Mouse (Mus musculus) myocyte (in vitro differentiated cells): Measurements from ENCODE around the gene Cdc42se2. TPM values are rescaled to one million over a fixed set of nuclear protein-coding genes. Genes with fewer than 3 reads are reported as not detected.
A peak's percentile ranks its signal among the peaks of the same experiment; 100 is the strongest.

Experiments
- H3K27me3 ChIP-seq: one replicate; pipeline ENCODE4 v1.6.1; 2011; ENCODE audit not compliant: control insufficient read depth, insufficient read depth, insufficient read length
- H3K36me3 ChIP-seq: one replicate; pipeline ENCODE4 v1.6.1; 2011; ENCODE audit not compliant: control insufficient read depth, insufficient read depth
- H3K4me2 ChIP-seq: one replicate; pipeline ENCODE4 v1.6.1; 2011; ENCODE audit warnings: low read depth, control low read depth
- H3K4me3 ChIP-seq: one replicate; pipeline ENCODE4 v1.5.1; 2011; ENCODE audit warnings: mild to moderate bottlenecking, control low read depth, moderate library complexity
- H3K79me2 ChIP-seq: one replicate; pipeline ENCODE4 v1.6.1; 2011; ENCODE audit not compliant: control insufficient read depth, insufficient read depth
- H3ac ChIP-seq: one replicate; pipeline ENCODE4 v1.6.1; 2011; ENCODE audit not compliant: control insufficient read depth, insufficient read length
- CEBPB ChIP-seq: IDR thresholded peaks from 2 replicates; pipeline ENCODE4 v1.6.1; 2011; ENCODE audit warnings: mild to moderate bottlenecking, moderate library complexity; ENCODE audit not compliant: poor library complexity, insufficient read depth, severe bottlenecking
- E2F4 ChIP-seq: IDR thresholded peaks from one replicate; pipeline ENCODE4 v1.6.1; 2011; ENCODE audit warnings: mild to moderate bottlenecking, control low read depth, moderate library complexity; ENCODE audit not compliant: insufficient read depth
- MAX ChIP-seq: IDR thresholded peaks from one replicate; pipeline ENCODE4 v1.6.1; 2011; ENCODE audit warnings: low read depth, mild to moderate bottlenecking, control low read depth
- MYOD1 ChIP-seq, 3 experiments: IDR thresholded peaks; one replicate each; pipeline ENCODE4 v1.6.1; 2011; ENCODE audit warnings: control low read depth in 2 of 3, low read depth in 2 of 3, mild to moderate bottlenecking in 2 of 3, moderate library complexity in 1 of 3; ENCODE audit not compliant: insufficient read length in 2 of 3, control insufficient read depth in 1 of 3
- MYOG ChIP-seq, 3 experiments: IDR thresholded peaks; one replicate each; pipeline ENCODE4 v1.6.1; 2011; ENCODE audit warnings: control low read depth in 2 of 3, low read depth in 2 of 3, mild to moderate bottlenecking in 2 of 3; ENCODE audit not compliant: insufficient read length in 2 of 3, control insufficient read depth in 1 of 3, insufficient read depth in 1 of 3
- POLR2A ChIP-seq: IDR thresholded peaks from one replicate; pipeline ENCODE4 v1.6.1; 2011; ENCODE audit warnings: low read depth, mild to moderate bottlenecking, control low read depth, moderate library complexity; ENCODE audit not compliant: insufficient read length
- POLR2AphosphoS2 ChIP-seq: IDR thresholded peaks from one replicate; pipeline ENCODE4 v1.6.1; 2011; ENCODE audit warnings: low read depth, control low read depth; ENCODE audit not compliant: insufficient read length
- REST ChIP-seq: IDR thresholded peaks from one replicate; pipeline ENCODE4 v1.6.1; 2011; ENCODE audit warnings: mild to moderate bottlenecking, control low read depth, moderate library complexity; ENCODE audit not compliant: insufficient read depth, insufficient read length
- SRF ChIP-seq: IDR thresholded peaks from one replicate; pipeline ENCODE4 v1.6.1; 2011; ENCODE audit warnings: low read depth; ENCODE audit not compliant: control insufficient read depth, insufficient read length
- TCF12 ChIP-seq: IDR thresholded peaks from one replicate; pipeline ENCODE4 v1.6.1; 2011; ENCODE audit warnings: mild to moderate bottlenecking, control low read depth; ENCODE audit not compliant: poor library complexity, insufficient read depth, severe bottlenecking
- TCF3 ChIP-seq: IDR thresholded peaks from one replicate; pipeline ENCODE4 v1.6.1; 2011; ENCODE audit warnings: low read depth, control low read depth; ENCODE audit not compliant: insufficient read length
- USF1 ChIP-seq: IDR thresholded peaks from one replicate; pipeline ENCODE4 v1.6.1; 2011; ENCODE audit warnings: low read depth, mild to moderate bottlenecking, control low read depth, moderate library complexity
- polyA plus RNA-seq: library from polyadenylated mRNA; unstranded; fragments of >200 nt; fragmentation: generic; extraction: Trizol; gene quantifications from one replicate; pipeline ENCODE4 v1.2.1, GENCODE M21; 2012; ENCODE audit warnings: missing spikeins

Gene Cdc42se2
- polyA plus RNA-seq, 1 experiment = 51.0 TPM

DNA sequence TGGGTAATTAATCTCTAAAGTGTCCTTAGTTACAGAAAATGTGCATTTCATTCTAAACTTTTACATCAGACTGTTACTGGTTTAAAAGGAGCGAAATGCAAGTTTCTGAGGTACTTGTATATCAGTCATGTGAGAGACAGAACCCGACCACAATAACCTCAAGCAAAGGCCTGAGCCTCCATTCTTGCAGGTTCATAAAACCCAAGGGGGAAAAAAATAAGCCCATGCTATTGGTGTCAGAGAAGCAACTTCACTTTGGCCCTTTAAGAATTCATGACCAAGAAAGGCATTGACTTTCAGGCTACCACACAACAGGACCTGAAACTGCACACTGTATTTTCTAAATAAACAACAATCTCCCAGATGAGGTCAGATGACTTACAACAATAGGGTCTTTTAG, 59.1 kb downstream of the Cdc42se2 start:
- H3K79me2 ChIP-seq = no peaks in the 10 kb centered on the region
- H3K36me3 ChIP-seq = peaks cover 10% of the 10 kb centered on the region
- no peak for TF ChIP-seq SRF
- TF ChIP-seq TCF3 = no peak
- TF ChIP-seq MYOD1 (IDR thresholded peaks at IDR 0.05; ENCODE audit: control insufficient read depth in 1 of 3, insufficient read length in 2 of 3, low read depth in 2 of 3) = no peak
- TF ChIP-seq POLR2AphosphoS2 = no peak
- no peak for TF ChIP-seq MAX
- TF ChIP-seq CEBPB = no peak
- TF ChIP-seq E2F4 = no peak
- TF ChIP-seq MYOG (IDR thresholded peaks at IDR 0.05; ENCODE audit: control insufficient read depth in 1 of 3, insufficient read depth in 1 of 3, insufficient read length in 2 of 3, low read depth in 2 of 3) = no peak
- no peak for TF ChIP-seq USF1
- H3K27me3 ChIP-seq = no peaks in the 10 kb centered on the region
- H3K4me3 ChIP-seq = no peak overlapping the region
- H3ac ChIP-seq = no peak overlapping the region
- no peak overlapping the region for H3K4me2 ChIP-seq

DNA sequence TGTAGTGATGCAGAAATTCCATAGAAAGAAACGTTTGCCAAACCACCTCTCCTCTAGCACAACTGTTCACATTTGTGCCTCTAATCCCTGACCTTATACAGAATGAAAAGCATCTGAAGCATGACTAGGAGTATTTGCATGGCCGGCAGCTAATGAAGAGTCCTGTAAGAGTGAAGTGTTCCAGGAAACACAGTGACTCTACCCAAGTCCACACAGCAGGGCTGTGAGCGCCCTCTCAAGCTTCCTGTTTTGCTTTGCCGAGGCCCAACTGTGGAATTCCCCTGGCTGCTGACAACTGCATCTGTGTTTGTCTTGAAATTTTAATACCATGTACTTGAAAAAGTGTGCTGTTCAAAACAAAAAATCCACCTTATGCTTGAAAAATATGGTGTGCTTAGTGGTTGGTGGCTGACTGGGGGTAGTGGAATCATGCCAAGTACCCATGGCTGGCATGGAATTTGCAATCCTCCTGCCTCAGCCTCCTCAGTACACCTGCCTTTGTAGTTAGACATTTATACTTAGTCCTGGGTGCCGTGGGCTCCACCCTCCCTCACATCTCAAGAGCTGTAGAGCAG, 60.1 kb downstream of the Cdc42se2 start:
- H3ac ChIP-seq = no peak overlapping the region
- TF ChIP-seq E2F4 (no peak), MYOG (IDR thresholded peaks at IDR 0.05; ENCODE audit: control insufficient read depth in 1 of 3, insufficient read depth in 1 of 3, insufficient read length in 2 of 3, low read depth in 2 of 3) (peak in 1 of 3 experiments; percentile 46)
- H3K27me3 ChIP-seq = no peaks in the 10 kb centered on the region
- peak overlapping the region; percentile 14 for H3K4me2 ChIP-seq
- H3K4me3 ChIP-seq = no peak overlapping the region
- no peaks in the 10 kb centered on the region for H3K79me2 ChIP-seq
- peaks cover 19% of the 10 kb centered on the region for H3K36me3 ChIP-seq

DNA sequence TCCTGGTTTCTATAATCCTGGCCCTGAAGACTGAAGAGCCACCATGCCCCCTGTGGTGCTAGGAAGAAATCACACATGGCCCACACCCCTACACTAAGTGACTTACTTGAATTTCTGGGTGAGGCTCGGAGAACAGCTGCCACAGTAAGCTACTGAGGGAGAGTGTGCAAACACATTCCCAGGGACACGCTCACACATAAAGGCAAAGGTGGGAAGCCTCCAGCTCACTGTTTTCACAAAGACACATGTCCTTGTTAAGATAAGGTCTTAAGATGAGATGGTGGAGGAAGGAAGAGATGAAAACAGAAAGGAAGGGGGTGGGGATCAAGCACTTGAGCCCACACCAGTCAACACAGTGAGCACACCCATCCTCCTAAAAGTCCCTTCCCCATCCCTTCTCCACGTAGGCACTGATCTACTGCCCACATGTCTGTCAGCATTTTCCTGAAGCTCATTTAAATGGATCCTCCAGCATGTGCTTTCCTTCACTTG, 60.9 kb downstream of the Cdc42se2 start:
- H3K27me3 ChIP-seq = no peaks in the 10 kb centered on the region
- no peak overlapping the region for H3ac ChIP-seq
- H3K36me3 ChIP-seq = peaks cover 27% of the 10 kb centered on the region
- TF ChIP-seq MYOG (IDR thresholded peaks at IDR 0.05; ENCODE audit: control insufficient read depth in 1 of 3, insufficient read depth in 1 of 3, insufficient read length in 2 of 3, low read depth in 2 of 3) (peak in 2 of 3 experiments; percentile 80 to 87), REST (no peak), SRF (no peak), E2F4 (no peak), MYOD1 (IDR thresholded peaks at IDR 0.05; ENCODE audit: control insufficient read depth in 1 of 3, insufficient read length in 2 of 3, low read depth in 2 of 3) (peak in 2 of 3 experiments; percentile 61 to 74), POLR2AphosphoS2 (no peak)
- H3K4me3 ChIP-seq = no peak overlapping the region
- peak overlapping the region; percentile 26 for H3K4me2 ChIP-seq
- H3K79me2 ChIP-seq = no peaks in the 10 kb centered on the region

GRCm38 (mm10) chr11:54724353-54725034, 63.0 kb downstream of the Cdc42se2 start:
- Histone ChIP-seq H3K79me2 (no peaks in the 10 kb centered on the region), H3K36me3 (peaks cover 31% of the 10 kb centered on the region), H3K4me2 (no peak overlapping the region), H3K27me3 (no peaks in the 10 kb centered on the region), H3ac (no peak overlapping the region), H3K4me3 (no peak overlapping the region)
- no peak for TF ChIP-seq E2F4

DNA sequence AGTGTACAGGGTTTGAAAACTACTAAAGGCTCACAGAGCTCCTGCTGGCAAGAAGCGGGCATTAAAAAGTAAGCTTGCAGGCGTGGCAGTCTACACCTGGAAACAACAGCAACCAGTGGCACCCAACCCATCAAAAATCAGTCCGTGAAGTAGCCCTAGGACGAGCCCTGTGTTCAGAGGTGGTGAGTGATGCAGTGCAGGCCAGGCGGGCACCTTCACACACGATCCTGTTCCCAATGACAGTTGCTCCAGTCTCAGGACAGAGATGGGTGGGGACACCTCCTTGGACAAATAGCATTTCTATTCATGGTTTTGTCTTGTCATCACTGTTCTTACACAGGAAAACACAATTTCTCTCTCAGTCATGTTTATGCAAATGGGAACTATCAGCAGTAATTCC, 65.4 kb downstream of the Cdc42se2 start:
- Histone ChIP-seq H3K36me3 (peaks cover 42% of the 10 kb centered on the region), H3K79me2 (no peaks in the 10 kb centered on the region), H3K4me2 (no peak overlapping the region), H3K27me3 (no peaks in the 10 kb centered on the region), H3K4me3 (no peak overlapping the region), H3ac (no peak overlapping the region)
- no peak for TF ChIP-seq MYOD1 (IDR thresholded peaks at IDR 0.05; ENCODE audit: control insufficient read depth in 1 of 3, insufficient read length in 2 of 3, low read depth in 2 of 3)
- TF ChIP-seq TCF3 = no peak
- no peak for TF ChIP-seq USF1
- no peak for TF ChIP-seq POLR2AphosphoS2
- no peak for TF ChIP-seq MAX
- TF ChIP-seq SRF = no peak
- TF ChIP-seq MYOG (IDR thresholded peaks at IDR 0.05; ENCODE audit: control insufficient read depth in 1 of 3, insufficient read depth in 1 of 3, insufficient read length in 2 of 3, low read depth in 2 of 3) = no peak
- TF ChIP-seq REST = no peak
- TF ChIP-seq TCF12 = no peak
- no peak for TF ChIP-seq CEBPB
- TF ChIP-seq E2F4 = no peak
- no peak for TF ChIP-seq POLR2A
